Mouse (Mus musculus) monocyte, adult 2 months (primary cell): ENCODE measurements around the gene Fam174b.

Source experiments
- DNase-seq, 2 experiments: peaks; one replicate each; pipeline ENCODE4 v3.0.0; 2022; ENCODE audit warnings: low spot score in 2 of 2, low read depth in 1 of 2

Fam174b gene

GRCm38 (mm10) chr7:73740111-73741035, at the start of gene Fam174b:
TSS of gene Fam174b (plus strand) at chr7:73740302.
- no peak for DNase-seq

DNA sequence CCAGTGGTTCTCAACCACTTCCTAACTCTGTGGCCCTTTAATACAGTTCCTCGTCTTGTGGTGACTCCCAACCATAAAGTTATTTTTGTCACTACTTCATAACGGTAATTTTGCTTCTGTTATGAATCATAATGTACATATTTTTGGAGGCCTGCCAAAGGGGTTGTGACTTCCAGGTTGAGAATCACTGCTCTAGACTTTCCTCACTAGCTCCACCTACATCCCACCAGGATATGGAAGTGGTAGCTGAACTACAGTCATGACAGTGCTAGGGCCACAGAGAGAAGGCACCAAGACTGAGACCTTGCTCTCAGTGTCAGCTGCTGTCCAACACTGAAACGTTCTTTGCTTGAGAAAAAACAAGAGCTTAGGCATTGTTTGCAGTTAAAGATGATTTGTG, 43.0 kb upstream of the Fam174b start:
- no peak for DNase-seq

DNA sequence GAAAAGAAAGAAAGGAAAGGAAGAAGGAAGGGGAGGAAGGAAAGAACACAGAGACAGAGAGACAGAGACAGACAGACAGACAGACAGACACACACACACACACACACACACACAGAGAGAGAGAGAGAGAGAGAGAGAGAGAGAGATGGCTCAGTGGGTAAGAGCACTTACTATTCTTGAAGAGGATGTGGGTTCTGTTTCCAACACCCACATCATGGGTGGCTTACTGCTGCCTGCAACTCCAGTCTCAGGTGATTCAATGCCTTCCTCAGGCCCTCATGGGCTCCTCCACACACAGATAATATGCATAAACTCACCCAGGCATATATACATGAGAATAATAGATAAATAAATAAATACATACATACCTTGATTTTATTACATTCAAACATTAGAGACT, 35.8 kb upstream of the Fam174b start:
- no peak for DNase-seq

GRCm38 (mm10) chr7:73713506-73713905, 26.6 kb upstream of the Fam174b start:
- DNase-seq = no peak

DNA sequence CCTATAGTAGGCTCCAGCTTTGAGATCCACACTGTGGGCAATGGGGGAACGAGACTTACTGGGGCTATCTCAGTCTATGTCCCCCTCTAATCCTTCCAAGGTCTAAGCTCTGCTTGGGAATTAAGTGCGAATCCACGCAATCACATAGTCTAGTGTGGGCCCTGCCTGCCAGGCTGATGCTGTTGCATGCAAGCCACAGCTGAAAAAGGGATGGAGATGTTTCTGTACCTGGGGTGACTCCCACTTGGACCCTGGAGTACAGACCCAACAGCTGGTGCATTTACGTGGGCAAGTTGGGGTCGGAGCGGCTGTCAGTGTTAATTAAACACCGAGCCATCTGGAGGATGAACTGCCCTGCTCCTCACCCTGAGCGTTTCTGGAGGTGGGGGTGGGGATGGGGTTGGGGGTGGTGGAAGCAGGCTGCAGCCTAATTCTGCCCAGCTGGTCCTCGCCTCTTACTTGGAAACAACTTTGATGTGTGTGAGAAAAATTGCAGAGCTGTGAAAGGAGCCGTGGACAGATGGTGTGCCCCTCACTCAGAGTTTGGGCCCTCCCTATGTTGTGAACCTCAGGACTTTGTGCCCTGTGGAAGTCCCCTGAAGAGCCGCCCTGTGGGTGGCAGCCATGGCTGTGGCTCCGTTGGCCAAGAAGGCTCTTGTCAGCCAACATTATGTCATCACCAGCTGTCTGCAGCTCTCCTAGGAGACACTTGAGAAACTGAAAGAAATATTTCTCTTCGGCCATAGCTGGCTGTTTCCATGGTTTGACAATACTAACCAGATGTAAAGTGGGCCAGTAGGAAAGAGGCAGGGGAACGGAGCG, 24.0 kb upstream of the Fam174b start:
- DNase-seq = no peak

DNA sequence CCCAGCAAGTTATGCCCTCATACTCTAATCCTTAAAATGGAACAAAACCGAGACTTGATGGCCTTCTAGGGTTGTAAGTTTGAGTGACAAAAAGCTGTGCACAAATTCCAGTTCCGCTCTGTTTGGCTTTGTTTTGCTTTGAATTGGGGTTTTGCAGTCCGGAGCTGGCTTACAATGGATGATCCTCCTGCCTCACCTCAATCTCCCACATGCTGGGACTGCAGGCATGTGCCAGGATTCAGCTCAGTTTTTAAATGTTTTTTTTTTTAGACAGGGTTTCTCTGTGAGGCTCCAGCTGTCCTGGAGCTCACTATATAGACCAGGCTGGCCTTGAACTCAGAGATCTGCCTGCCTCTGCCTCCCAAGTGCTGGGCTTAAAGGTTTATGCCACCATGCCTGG, 23.3 kb upstream of the Fam174b start:
- DNase-seq = no peak

GRCm38 (mm10) chr7:73718031-73718430, 22.1 kb upstream of the Fam174b start:
- no peak for DNase-seq

DNA sequence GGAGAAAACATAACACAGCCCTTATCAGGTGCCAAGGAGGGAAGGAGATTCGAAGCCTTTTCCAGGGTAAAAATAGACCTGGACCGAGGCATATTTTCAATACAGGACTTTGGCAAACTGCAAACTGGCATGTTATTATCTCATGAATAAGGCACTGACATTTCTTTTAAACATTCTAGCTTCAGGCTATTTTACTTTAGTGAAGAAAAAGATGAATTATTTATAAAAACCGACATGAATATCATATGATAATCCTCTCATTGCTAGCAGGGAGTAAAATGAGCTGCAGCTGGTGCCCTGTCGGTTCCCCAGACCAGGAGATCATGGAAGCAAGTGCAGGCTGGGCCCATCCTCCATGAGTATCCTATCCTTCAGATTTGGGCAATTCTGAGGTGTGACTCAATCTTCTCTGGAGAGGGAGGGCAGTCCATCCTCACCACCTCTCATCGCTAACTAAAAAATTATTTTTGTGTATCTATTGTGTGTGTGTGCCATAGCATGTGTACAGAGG, 21.6 kb upstream of the Fam174b start:
- no peak for DNase-seq

GRCm38 (mm10) chr7:73721046-73721445, 19.1 kb upstream of the Fam174b start:
- no peak for DNase-seq

- DNase-seq = no peak
Observed at GRCm38 (mm10) chr7:73721764-73722163, 18.3 kb upstream of the Fam174b start.

GRCm38 (mm10) chr7:73729913-73730312, 10.2 kb upstream of the Fam174b start:
- no peak for DNase-seq

DNA sequence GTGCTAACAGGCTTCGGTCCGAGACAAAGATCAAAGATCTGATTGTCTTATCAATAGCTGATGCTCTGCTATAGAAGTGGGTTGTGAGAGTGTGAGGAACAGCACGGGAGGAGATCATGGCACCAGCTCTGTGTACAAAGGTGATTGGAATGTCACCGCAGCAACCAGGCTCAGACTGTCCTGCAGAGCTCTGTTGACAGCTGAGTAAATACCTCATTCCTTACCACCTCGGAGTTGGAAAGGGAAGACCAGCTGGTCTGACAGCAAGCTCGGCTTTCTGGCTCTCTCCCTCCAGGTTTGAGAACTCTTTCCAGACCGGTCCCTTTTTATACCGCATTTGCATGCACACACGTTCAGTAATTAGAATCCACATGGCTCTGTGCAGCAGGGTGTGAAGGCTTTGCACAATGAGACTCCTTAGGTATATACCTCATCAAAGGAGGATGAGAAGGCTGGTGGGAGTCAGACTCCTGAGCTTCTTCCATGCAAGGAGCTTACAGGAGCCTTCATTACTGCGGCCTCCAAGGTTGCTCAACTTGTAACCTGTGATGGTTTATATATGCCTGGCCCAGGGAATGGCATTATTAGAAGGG, 9.6 kb upstream of the Fam174b start:
- no peak for DNase-seq

DNA sequence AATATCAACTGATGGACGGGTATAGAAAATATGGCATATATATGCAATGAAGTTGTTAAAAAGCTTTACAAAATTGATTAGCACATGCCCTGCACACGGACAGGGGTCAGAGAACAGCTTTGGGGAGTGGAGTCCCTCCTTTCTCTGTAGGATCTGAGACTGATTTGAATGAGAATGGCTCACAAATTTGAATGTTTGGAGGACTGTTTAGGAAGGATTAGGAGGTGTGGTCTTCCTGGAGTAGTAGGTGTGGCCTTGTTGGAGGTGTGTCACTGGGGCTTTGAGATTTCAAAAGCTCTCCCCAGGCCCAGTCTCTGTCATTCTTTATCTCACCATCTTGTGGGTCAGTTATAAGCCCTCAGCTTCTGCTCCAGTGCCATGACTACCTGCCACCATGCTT, 4.1 kb upstream of the Fam174b start:
- no peak for DNase-seq

- no peak for DNase-seq
Observed at GRCm38 (mm10) chr7:73741392-73741791, 1.3 kb downstream of the Fam174b start.

DNA sequence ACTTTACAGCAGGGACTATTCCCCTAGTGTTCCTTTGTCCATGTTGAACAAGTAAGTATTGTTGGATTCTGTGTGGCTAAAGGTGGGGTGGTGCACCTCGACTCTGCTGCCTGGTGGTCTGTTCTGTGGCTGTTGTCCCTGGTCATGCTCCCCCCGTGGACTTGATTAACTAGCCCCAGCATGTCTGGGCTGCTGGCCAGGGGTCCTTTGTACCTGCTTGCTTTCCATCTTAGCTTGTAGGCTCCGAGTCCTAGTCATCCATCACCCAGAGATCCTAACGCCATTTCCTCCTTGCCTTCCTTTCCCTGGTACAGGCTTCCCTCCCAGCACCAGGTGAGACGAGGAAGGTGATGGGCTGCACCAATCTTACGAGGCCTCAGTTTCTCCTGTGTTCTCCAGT, 1.7 kb downstream of the Fam174b start:
- no peak for DNase-seq

GRCm38 (mm10) chr7:73743144-73743543, 3.0 kb downstream of the Fam174b start:
- DNase-seq = no peak

- no peak for DNase-seq
Observed at GRCm38 (mm10) chr7:73743831-73744370, 3.8 kb downstream of the Fam174b start.

- no peak for DNase-seq
Observed at GRCm38 (mm10) chr7:73745903-73746302, 5.8 kb downstream of the Fam174b start.

DNA sequence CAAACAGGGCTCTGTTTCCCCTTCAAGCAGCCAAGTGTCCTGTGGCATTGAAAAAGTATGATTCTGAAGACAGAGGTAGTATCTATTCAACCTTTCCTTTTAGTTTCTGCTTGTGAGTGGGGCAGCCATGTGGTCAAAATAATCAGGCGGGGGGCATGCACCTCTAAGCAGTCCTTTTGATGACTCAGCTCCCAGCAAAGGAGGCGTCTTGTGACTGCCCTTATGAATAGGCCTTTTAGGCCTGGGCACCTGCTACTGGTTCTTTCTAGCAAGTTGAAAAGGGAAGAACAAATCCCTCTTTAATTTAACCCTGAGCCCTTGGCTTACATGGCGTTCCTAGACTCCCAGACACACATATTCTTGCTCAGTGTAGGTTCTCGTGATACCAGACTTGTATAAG, 6.7 kb downstream of the Fam174b start:
- no peak for DNase-seq

DNA sequence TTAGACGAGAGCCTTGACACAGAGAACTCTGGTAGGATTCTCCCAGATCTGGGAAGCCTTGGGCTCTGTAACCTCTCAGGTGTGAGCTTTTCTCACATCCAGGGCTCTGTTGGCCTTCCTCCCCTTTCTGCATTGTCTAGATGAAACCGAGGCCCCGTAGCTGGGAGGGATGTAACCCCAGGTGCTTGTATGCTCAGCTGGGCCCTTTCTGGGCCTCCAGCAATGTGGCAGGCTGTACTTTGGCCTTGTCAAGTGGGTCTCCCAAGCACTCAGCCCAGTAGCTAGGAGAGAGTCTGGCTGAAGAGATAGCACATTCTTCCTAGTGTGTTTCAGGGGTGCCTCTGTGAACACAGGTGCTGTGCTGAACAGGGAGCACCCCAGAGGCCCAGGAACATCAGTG, 7.4 kb downstream of the Fam174b start:
- DNase-seq = no peak

DNA sequence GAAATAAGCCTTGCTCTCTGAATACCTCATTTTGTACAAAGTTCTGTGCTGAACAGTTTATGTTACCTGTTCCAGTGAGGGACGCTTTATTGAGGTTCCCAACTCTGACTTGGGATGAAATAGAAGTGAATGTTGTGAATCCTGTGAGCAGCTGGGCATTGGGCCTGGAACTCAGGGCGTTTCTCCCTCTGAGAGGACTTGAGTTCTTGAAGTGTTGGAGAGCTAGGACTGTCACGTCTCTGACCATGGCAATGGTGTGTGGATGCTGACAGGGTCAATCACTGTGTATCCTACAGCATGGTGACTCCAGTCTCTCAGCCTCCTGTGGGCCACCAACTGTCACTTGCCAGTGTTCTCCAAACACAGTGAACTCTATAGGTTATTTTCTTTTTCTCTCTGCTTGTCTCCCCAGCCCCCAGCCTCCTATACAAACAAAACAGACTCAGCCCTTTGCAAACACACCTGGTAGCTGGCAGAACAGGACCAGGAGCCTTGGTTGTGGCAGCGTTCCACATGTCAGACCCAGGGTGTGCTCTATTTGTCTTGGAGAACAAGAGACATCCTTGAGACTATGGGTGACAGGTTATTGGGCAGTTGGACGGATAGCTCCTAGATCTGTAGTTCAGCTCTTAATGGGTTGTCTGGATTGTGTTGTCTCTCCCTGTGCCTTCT, 8.5 kb downstream of the Fam174b start:
- no peak for DNase-seq
